Mouse (Mus musculus): Measurements from ENCODE around the gene Muc13. TPM values are rescaled to one million over a fixed set of nuclear protein-coding genes. Genes with fewer than 3 reads are reported as not detected.

Gene Muc13
- polyA plus RNA-seq (2016; fragmentation: Nextera tagmentation; extraction: Ambion mirVana), result 0.08 and 0.10 TPM in 2 replicates

DNA sequence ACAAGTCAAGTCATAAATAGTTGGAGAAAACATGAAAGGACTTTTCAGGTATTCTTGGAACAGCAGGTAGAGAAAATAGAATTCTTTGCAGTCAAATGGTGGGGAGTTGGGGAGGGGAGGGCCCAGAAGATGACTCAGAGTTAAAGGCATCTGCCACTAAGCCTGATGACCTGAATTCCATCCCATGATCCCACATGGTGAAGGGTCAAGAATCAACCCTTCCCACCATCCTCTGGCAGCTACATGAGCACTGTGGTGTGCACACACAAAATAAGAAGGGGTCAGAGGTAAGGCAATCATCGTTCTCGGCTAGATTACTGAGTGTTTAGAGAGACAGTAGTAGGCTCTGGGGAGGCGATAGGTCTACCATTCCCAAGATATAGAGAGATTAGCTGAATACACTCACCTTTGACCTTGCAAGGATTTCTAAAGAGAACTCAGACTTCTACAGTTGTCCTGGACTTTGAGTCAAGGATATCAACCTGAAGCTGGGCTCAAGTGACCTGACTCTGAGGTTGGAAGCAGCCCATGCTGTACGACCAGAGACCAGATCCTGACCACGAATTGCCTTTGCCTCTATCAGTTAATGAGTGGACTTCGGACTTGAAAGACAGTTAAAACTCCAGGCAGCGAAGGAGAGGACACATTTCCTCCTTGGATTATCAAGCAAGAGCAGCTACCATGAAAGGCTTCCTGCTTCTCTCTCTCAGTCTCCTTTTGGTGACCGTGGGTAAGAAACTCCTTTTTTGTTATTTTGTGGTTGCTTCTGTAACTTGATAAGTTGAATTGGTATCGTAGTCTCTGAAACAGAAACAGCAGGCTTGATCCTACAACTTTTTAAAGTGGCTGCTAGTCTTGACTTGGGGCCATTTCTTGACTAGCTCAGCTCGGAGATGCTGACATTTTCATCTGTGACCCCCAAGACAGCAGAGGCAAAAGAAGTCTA, at the start of gene Muc13:
Muc13 (plus strand) TSS at position 192 of the 946 bp plus-strand sequence.
- Histone ChIP-seq H3K4me1 (no peaks in the 10 kb centered on the region), H3K36me3 (no peaks in the 10 kb centered on the region), H3K27ac (replicated peaks) (no peak within 1 kb of the TSS), H3K9me3 (no peaks in the 10 kb centered on the region), H3K4me3 (no peak within 1 kb of the TSS), H3K9ac (replicated peaks) (no peak within 1 kb of the TSS), H3K27me3 (no peaks in the 10 kb centered on the region), H3K4me2 (replicated peaks) (no peak within 1 kb of the TSS)
- ATAC-seq (ENCODE audit: low FRiP score, low read depth), result no peak
- WGBS, result 89% methylated on average over 10 of the region's 10 CpGs

DNA sequence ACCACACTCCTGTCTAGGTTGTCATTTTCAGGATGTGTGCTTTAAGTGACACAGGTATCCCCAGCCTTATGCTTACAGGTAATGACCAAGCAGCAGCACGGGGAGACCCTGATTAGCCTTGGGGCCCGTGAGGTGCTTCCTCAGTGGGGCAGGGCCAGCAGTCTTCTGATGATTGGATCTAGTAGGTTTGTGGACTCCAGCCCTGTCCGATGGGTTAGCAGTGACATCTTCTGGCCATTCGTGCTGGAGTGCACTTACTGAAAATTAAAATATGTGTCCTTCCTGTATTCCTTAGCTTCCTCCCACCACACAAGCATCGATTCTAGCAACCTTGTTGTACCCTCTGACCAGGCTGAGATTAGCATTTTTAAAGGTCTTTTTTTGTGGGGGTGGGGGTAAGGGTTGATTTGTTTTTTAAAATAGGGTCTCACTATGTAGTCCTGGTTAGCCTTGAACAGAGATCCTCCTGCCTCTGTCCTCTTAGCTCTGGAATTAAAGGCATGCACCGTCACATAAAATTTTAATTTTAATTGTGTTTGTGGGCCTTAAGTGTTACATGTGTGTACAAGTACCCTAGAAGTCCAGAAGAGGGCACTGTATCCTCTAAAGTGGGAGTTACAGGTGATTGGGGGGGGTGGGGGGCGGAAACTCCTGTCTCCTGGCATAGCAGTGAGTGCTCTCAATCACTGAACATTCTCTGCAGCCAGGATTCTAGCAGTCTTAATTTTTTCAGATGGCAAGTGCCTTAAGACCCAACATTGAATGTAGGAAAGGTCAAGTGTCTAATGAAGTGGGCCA, 49.0 kb upstream of the Muc13 start:
- ATAC-seq (ENCODE audit: low FRiP score, low read depth), result no peak
- Histone ChIP-seq H3K4me2 (replicated peaks) (no peak overlapping the region), H3K27me3 (no peaks in the 10 kb centered on the region), H3K27ac (replicated peaks) (no peak overlapping the region), H3K36me3 (peaks cover 34% of the 10 kb centered on the region), H3K4me1 (peaks cover 22% of the 10 kb centered on the region), H3K9me3 (no peaks in the 10 kb centered on the region), H3K4me3 (no peak overlapping the region), H3K9ac (replicated peaks) (no peak overlapping the region)
- 65% methylated on average over 7 of the region's 7 CpGs for WGBS

DNA sequence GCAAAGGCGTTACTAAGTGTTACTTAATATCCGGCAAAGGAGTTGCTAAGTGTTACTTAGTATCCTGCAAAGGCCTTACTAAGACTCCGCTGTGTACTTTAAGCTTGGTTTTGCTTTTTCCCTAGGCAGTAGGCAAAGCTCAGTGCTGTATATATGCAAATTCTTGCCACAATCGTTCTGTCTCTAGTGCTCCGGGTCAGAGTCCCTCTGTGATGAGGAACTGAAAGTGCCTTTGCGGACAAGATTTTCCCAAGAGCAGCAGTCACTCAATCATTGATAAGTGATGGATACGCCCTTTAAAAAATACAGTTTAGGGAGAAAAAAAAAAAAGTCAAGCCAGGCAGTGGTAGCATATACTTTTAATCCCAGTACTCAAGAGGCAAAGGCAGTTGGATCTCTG, 48.4 kb upstream of the Muc13 start:
- Histone ChIP-seq H3K4me3 (no peak overlapping the region), H3K4me2 (replicated peaks) (no peak overlapping the region), H3K36me3 (peaks cover 37% of the 10 kb centered on the region), H3K9ac (replicated peaks) (no peak overlapping the region), H3K4me1 (peaks cover 16% of the 10 kb centered on the region), H3K27me3 (no peaks in the 10 kb centered on the region), H3K27ac (replicated peaks) (no peak overlapping the region), H3K9me3 (no peaks in the 10 kb centered on the region)
- ATAC-seq (ENCODE audit: low FRiP score, low read depth), result no peak
- whole genome bisulfite sequencing, result 81% methylated on average over 7 of the region's 7 CpGs

DNA sequence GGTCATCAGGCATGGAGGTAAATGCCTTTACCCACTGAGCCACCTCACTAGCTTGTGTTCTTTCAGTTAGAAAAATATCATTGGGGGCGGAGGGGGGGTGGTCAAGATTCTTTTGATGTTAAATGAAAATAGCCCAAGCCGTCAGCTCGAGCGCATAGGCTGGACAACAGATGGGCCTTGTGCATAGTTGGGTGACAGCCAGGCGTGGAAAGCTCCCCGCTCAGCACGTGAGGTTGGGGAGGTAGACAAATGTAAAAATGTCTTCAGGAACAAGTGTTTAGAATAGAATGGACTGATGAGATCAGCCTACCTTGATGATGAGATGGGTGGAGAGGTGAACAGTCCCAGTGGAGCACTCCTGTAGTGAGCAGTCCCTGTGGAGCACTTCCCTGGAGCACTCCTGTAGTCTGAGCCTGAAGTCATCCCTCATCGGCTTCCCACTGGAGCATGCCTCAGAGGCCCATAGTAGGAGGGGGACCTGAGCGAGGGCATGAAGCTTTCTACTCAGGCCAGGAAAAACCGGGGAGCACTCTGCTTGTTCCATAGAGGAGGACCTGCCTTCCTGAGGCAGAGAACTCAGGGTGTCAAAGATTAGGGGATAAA, 47.7 kb upstream of the Muc13 start:
- WGBS, result 89% methylated on average over 10 of the region's 10 CpGs
- Histone ChIP-seq H3K27ac (replicated peaks) (no peak overlapping the region), H3K4me1 (peaks cover 9% of the 10 kb centered on the region), H3K9ac (replicated peaks) (no peak overlapping the region), H3K27me3 (no peaks in the 10 kb centered on the region), H3K4me3 (no peak overlapping the region), H3K4me2 (replicated peaks) (no peak overlapping the region), H3K9me3 (no peaks in the 10 kb centered on the region), H3K36me3 (peaks cover 42% of the 10 kb centered on the region)
- no peak for ATAC-seq (ENCODE audit: low FRiP score, low read depth)

DNA sequence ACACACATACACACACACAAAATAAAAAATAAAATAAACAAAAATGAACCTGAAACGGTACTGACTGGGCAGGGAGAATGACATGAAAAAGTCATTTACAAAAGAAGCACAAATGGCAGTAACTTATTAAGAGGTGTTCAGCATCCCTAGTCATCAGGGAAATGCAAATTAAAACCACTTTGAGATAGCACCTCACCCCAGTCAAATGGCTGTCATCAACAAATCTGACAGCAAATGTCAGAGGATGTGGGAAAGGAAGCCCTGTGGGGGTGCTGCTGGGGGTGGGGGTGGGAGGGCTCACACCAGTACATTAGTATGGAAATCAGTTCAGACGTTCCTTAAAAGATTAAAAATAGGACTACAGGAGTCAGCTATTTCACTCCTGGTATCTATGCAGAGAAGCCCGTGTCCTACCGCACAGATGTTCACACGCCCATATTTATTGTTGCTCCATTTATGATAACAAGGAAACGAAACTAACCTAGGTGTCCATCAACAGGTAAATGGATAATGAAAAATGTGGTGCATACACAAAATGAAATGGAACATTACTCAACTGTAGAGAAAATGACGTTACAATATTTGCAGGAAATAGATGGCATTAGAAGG, 46.4 kb upstream of the Muc13 start:
- no peaks in the 10 kb centered on the region for H3K4me1 ChIP-seq
- H3K36me3 ChIP-seq, result peaks cover 48% of the 10 kb centered on the region

DNA sequence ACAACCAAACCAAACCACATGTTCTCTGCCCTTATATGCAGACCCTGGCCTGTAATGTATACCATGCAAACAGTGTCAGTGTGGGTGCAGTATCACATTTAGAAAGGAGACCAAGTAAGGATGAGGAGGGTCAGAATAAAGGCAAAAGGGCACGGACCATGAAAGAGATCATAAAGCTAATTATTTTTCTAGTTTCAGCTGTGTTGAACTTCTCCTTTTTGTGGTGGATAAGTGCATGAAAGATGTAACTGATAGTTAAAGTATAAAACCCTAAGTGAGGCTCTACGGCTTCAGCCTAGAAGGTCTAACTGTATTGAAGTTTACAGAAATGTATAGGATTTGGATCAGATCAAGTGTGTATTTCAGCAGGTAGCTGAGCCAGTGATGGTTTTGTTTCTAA, 45.8 kb upstream of the Muc13 start:
- no peaks in the 10 kb centered on the region for H3K9me3 ChIP-seq
- ATAC-seq (ENCODE audit: low FRiP score, low read depth), result no peak
- no peak overlapping the region for H3K4me2 ChIP-seq (replicated peaks)
- H3K27ac ChIP-seq (replicated peaks), result no peak overlapping the region
- H3K9ac ChIP-seq (replicated peaks), result no peak overlapping the region
- H3K27me3 ChIP-seq, result no peaks in the 10 kb centered on the region
- H3K36me3 ChIP-seq, result peaks cover 47% of the 10 kb centered on the region
- no peak overlapping the region for H3K4me3 ChIP-seq
- 92% methylated on average over 2 of the region's 2 CpGs for WGBS
- no peaks in the 10 kb centered on the region for H3K4me1 ChIP-seq

More for the DNA sequence above, 46.4 kb upstream of the Muc13 start:
- H3K27ac ChIP-seq (replicated peaks), result no peak overlapping the region
- no peak overlapping the region for H3K4me3 ChIP-seq
- no peak overlapping the region for H3K9ac ChIP-seq (replicated peaks)
- ATAC-seq (ENCODE audit: low FRiP score, low read depth), result no peak
- H3K9me3 ChIP-seq, result no peaks in the 10 kb centered on the region
- 79% methylated on average over 7 of the region's 7 CpGs for WGBS
- no peak overlapping the region for H3K4me2 ChIP-seq (replicated peaks)
- H3K27me3 ChIP-seq, result no peaks in the 10 kb centered on the region

DNA sequence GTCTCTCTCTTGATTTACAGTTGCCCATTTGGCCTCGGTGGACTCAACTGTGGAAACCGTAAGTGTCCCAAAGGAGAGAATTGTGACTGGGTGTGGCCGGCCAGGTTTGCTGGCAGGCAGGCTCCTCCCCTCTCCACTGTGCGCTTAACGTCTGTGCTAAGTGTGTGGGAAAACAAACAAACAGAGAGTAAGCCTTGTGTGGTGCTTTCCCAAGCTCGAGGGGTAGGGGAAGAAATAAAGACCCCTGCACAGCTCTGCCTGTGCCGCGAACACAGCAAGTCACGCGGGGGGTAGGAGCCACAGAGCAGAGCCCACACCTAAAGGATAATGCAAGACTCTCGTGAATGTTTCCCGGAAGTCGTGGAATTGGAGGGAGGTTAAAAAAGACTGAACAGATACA, 42.7 kb upstream of the Muc13 start:
- 52% methylated on average over 13 of the region's 13 CpGs for WGBS
- no peaks in the 10 kb centered on the region for H3K4me1 ChIP-seq
- no peak overlapping the region for H3K4me3 ChIP-seq
- H3K27ac ChIP-seq (replicated peaks), result no peak overlapping the region
- no peak for ATAC-seq (ENCODE audit: low FRiP score, low read depth)
- H3K36me3 ChIP-seq, result peaks cover 66% of the 10 kb centered on the region
- no peak overlapping the region for H3K4me2 ChIP-seq (replicated peaks)
- H3K27me3 ChIP-seq, result no peaks in the 10 kb centered on the region
- H3K9ac ChIP-seq (replicated peaks), result no peak overlapping the region
- no peaks in the 10 kb centered on the region for H3K9me3 ChIP-seq

DNA sequence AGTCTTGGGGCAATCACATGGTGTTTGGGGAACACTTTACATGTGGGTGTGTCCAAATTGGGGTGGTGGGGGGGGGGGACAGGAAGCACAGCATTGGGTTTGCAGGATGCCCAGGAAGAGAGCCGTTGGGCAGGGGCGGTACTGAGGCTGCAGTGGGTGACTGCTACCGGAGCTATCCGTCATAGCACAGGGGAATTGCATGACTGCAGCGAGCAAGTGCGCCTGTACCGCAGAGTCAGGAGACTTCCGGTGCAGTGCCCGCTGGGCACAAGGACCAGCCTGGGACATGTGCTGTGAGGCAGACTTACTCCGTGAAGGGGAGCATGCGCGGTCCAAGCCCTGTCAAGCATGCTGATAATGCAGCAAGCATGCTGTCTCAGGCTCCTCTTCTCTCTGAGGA, 42.2 kb upstream of the Muc13 start:
- Histone ChIP-seq H3K9ac (replicated peaks) (no peak overlapping the region), H3K4me2 (replicated peaks) (no peak overlapping the region), H3K4me3 (no peak overlapping the region), H3K4me1 (no peaks in the 10 kb centered on the region), H3K9me3 (no peaks in the 10 kb centered on the region), H3K36me3 (peaks cover 67% of the 10 kb centered on the region), H3K27me3 (no peaks in the 10 kb centered on the region), H3K27ac (replicated peaks) (no peak overlapping the region)
- ATAC-seq (ENCODE audit: low FRiP score, low read depth), result no peak
- WGBS, result 76% methylated on average over 12 of the region's 12 CpGs

DNA sequence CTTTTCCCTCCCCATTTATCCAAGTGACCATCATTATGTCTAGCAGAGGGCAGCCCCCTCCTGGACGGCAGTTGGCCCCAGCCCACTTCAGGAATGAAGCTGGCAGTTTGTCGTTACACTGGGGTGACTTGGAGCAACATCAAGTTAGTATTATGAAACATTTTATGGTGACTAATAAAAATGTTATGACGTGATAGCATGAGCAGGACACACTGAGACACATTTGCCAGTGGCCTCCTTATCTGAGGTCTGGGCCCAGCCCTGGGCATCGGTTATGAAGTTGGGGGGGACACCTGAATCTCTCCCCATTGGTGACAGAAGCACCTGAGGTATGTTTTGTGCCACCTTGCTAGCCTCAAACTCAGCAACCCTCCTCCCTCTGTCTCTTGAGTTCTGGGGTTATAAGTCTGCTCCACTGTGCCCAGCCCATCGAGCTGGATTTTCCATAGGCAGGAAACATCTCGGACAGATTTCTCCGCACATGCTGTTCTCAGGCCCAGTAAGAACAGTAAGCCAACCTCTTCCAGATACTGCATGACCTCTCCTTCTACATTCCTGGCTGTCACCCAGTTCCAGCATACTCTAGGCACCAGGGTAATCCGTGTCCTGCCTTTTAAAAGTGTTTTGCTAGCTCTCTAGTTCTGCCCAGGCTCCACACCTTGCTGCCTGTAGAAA, 40.8 kb upstream of the Muc13 start:
- ATAC-seq (ENCODE audit: low FRiP score, low read depth), result no peak
- Histone ChIP-seq H3K27ac (replicated peaks) (no peak overlapping the region), H3K4me1 (no peaks in the 10 kb centered on the region), H3K36me3 (peaks cover 79% of the 10 kb centered on the region), H3K9me3 (no peaks in the 10 kb centered on the region), H3K9ac (replicated peaks) (no peak overlapping the region), H3K4me3 (no peak overlapping the region), H3K27me3 (no peaks in the 10 kb centered on the region), H3K4me2 (replicated peaks) (no peak overlapping the region)
- WGBS, result 89% methylated on average over 8 of the region's 8 CpGs

DNA sequence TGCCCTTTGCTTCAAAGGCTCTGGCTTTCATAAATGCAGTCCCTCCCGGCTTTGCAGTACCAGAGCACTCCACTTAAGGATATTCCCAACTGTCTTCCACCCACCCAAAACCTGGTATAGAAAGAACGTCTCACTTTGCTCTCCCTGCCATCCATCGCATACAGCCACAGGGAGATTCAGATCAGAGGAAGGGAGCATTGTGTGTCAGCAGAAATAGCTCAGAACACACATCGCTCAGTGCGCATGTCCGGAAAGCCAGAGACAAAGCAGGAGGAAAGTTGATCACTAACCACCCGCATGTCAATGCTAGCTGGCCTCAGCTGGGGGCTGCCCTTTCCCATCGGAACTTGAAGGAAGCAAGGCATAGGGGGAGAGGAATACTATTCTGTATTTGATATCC, 38.5 kb upstream of the Muc13 start:
- no peak for ATAC-seq (ENCODE audit: low FRiP score, low read depth)
- Histone ChIP-seq H3K27ac (replicated peaks) (no peak overlapping the region), H3K4me1 (0 out of 2 replicates have a peak, but pooled peaks cover 2% of the 10 kb centered on the region), H3K9ac (replicated peaks) (no peak overlapping the region), H3K4me2 (replicated peaks) (no peak overlapping the region), H3K4me3 (no peak overlapping the region), H3K27me3 (no peaks in the 10 kb centered on the region), H3K36me3 (peaks cover 71% of the 10 kb centered on the region), H3K9me3 (no peaks in the 10 kb centered on the region)
- 72% methylated on average over 8 of the region's 8 CpGs for WGBS

DNA sequence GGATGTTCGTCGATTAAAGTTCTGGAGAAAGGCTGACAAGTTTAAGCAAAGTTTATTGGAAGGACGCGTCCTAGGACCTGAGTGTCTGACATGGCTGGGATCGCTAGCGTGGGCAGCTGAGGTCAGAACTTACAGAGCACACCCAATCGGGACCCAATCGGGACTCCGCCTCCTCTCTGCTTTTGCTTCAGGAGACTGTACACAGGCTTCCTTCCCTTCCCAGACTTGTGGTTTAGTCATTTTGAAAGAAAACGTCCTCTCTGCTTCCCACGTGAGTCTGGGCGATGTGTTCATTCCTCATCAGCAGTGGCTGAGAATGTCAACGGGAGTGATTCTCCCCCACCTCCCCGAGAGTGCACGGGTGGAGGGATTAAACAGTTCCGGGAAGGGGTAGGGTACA, 37.9 kb upstream of the Muc13 start:
- H3K36me3 ChIP-seq, result peaks cover 65% of the 10 kb centered on the region
- no peak overlapping the region for H3K9ac ChIP-seq (replicated peaks)
- H3K27ac ChIP-seq (replicated peaks), result no peak overlapping the region
- ATAC-seq (ENCODE audit: low FRiP score, low read depth), result no peak
- no peaks in the 10 kb centered on the region for H3K27me3 ChIP-seq
- H3K4me2 ChIP-seq (replicated peaks), result no peak overlapping the region
- 0 out of 2 replicates have a peak, but pooled peaks cover 2% of the 10 kb centered on the region for H3K4me1 ChIP-seq
- no peak overlapping the region for H3K4me3 ChIP-seq
- WGBS, result 57% methylated on average over 16 of the region's 16 CpGs
- H3K9me3 ChIP-seq, result no peaks in the 10 kb centered on the region

All from midbrain, embryonic 12.5 days (tissue).